Mouse (Mus musculus) lung, adult 2 months (tissue): ENCODE data around the gene Cryzl2. TPM values are rescaled to one million over a fixed set of nuclear protein-coding genes. Genes with fewer than 3 reads are reported as not detected.

Source experiments
- DNase-seq: peaks from one replicate; pipeline ENCODE4 v3.0.0; 2022
- H3K4me1 ChIP-seq: fragments of 200-500 bp; 2 replicates; pipeline ENCODE4 v1.6.1; 2011; ENCODE audit warnings: low read length; ENCODE audit not compliant: control insufficient read depth, insufficient read depth
- H3K4me3 ChIP-seq: fragments of 200-500 bp; replicated peaks from 2 replicates; pipeline ENCODE3; 2011; ENCODE audit warnings: low read depth, mild to moderate bottlenecking, control low read depth, low read length; ENCODE audit errors: extremely low read depth
- CTCF ChIP-seq: fragments of 200-500 bp; IDR thresholded peaks from 2 replicates; pipeline ENCODE4 v1.5.1; 2011; ENCODE audit warnings: mild to moderate bottlenecking, low read length, control low read depth; ENCODE audit not compliant: insufficient read depth
- POLR2A ChIP-seq: fragments of 200-500 bp; IDR thresholded peaks from 2 replicates; pipeline ENCODE4 v1.6.1; 2011; ENCODE audit warnings: low read depth, mild to moderate bottlenecking, control low read depth, low read length, borderline replicate concordance; ENCODE audit errors: extremely low read depth
- WGBS: fragments of 180-500 bp; shearing (Covaris S2); methylation state at CpG from one replicate; pipeline ENCODE4 v1.1.7; 2018; 5-methylcytosine and 5-hydroxymethylcytosine counted together
- polyA plus RNA-seq: library from polyadenylated mRNA; depleted of rRNA; stranded (reverse); fragments of >200 nt; gene quantifications from 2 replicates; pipeline ENCODE4 v1.2.3, GENCODE M21; 2012

Gene Cryzl2
- polyA plus RNA-seq, 1 experiment = 15.0 TPM

GRCm38 (mm10) chr1:157470761-157471386 lies 12.5 kb downstream of the Cryzl2 start:
- TF ChIP-seq POLR2A = no peak
- no peak for TF ChIP-seq CTCF

GRCm38 (mm10) chr1:157472716-157473115 lies 14.3 kb downstream of the Cryzl2 start:
- TF ChIP-seq POLR2A (no peak), CTCF (no peak)
- no peak overlapping the region for H3K4me3 ChIP-seq
- DNase-seq = no peak
- H3K4me1 ChIP-seq = no peaks in the 10 kb centered on the region
- 89% methylated on average over 7 of the region's 7 CpGs for WGBS

More at GRCm38 (mm10) chr1:157470761-157471386, 12.5 kb downstream of the Cryzl2 start:
- 87% methylated on average over 9 of the region's 9 CpGs for WGBS
- DNase-seq = no peak
- Histone ChIP-seq H3K4me3 (no peak overlapping the region), H3K4me1 (no peaks in the 10 kb centered on the region)

GRCm38 (mm10) chr1:157474865-157475264 lies 16.5 kb downstream of the Cryzl2 start:
- no peaks in the 10 kb centered on the region for H3K4me1 ChIP-seq
- H3K4me3 ChIP-seq = no peak overlapping the region
- 73% methylated on average over 8 of the region's 8 CpGs for WGBS
- no peak for DNase-seq
- TF ChIP-seq POLR2A (no peak), CTCF (no peak)

GRCm38 (mm10) chr1:157476231-157476630 lies 17.9 kb downstream of the Cryzl2 start:
- no peak for DNase-seq
- no peaks in the 10 kb centered on the region for H3K4me1 ChIP-seq
- no peak overlapping the region for H3K4me3 ChIP-seq
- TF ChIP-seq CTCF = no peak
- TF ChIP-seq POLR2A = no peak
- WGBS = 61% methylated on average over 2 of the region's 2 CpGs

GRCm38 (mm10) chr1:157480090-157480489 lies 21.7 kb downstream of the Cryzl2 start:
- no peak for DNase-seq
- no peak overlapping the region for H3K4me3 ChIP-seq
- no peak for TF ChIP-seq POLR2A
- no peak for TF ChIP-seq CTCF
- no peaks in the 10 kb centered on the region for H3K4me1 ChIP-seq
- 41% methylated on average over 9 of the region's 9 CpGs for WGBS

GRCm38 (mm10) chr1:157480901-157481300 lies 22.5 kb downstream of the Cryzl2 start:
- no peak overlapping the region for H3K4me3 ChIP-seq
- H3K4me1 ChIP-seq = no peaks in the 10 kb centered on the region
- TF ChIP-seq POLR2A (no peak), CTCF (no peak)
- no peak for DNase-seq
- 70% methylated on average over 3 of the region's 3 CpGs for WGBS

- Histone ChIP-seq H3K4me3 (no peak overlapping the region), H3K4me1 (no peaks in the 10 kb centered on the region)
- WGBS = 85% methylated on average over 6 of the region's 6 CpGs
- no peak for TF ChIP-seq CTCF
- TF ChIP-seq POLR2A = no peak
- no peak for DNase-seq
These were observed 23.3 kb downstream of the Cryzl2 start for GRCm38 (mm10) chr1:157481666-157482065.

GRCm38 (mm10) chr1:157484161-157484560 lies 25.8 kb downstream of the Cryzl2 start:
- DNase-seq = no peak
- H3K4me3 ChIP-seq = no peak overlapping the region
- no peak for TF ChIP-seq POLR2A
- TF ChIP-seq CTCF = no peak
- 96% methylated on average over 4 of the region's 4 CpGs for WGBS
- H3K4me1 ChIP-seq = no peaks in the 10 kb centered on the region

GRCm38 (mm10) chr1:157500657-157501056 lies 42.3 kb downstream of the Cryzl2 start:
- Histone ChIP-seq H3K4me3 (no peak overlapping the region), H3K4me1 (no peaks in the 10 kb centered on the region)
- TF ChIP-seq CTCF (no peak), POLR2A (no peak)
- DNase-seq = no peak
- WGBS = 74% methylated on average over 1 of the region's 1 CpGs

- DNase-seq = no peak
- Histone ChIP-seq H3K4me3 (no peak overlapping the region), H3K4me1 (no peaks in the 10 kb centered on the region)
- TF ChIP-seq POLR2A (no peak), CTCF (no peak)
- 87% methylated on average over 6 of the region's 6 CpGs for WGBS
These were observed 43.1 kb downstream of the Cryzl2 start for GRCm38 (mm10) chr1:157501352-157501945.
